Mouse (Mus musculus) heart, embryonic 13.5 days (tissue): Measurements from ENCODE around the gene Fbxl12. TPM values are rescaled to one million over a fixed set of nuclear protein-coding genes. Genes with fewer than 3 reads are reported as not detected.

Experiments used
- ATAC-seq: fragments of 200-750 bp; cut with Nextera tagmentation; 2 replicates; pipeline ENCODE4 v1.8.0; 2017; ENCODE audit warnings: moderate TSS enrichment; ENCODE audit not compliant: insufficient number of reproducible peaks, low FRiP score, low TSS enrichment; ENCODE audit errors: extremely low read depth
- H3K27ac ChIP-seq: fragments of 300-500 bp; sonication (generic); replicated peaks from 2 replicates; pipeline ENCODE4 v1.5.1; 2015; ENCODE audit warnings: moderate library complexity, mild to moderate bottlenecking, inconsistent platforms
- H3K27me3 ChIP-seq: fragments of 300-500 bp; sonication (generic); replicated peaks from 2 replicates; pipeline ENCODE4 v1.6.1; 2015; ENCODE audit warnings: mild to moderate bottlenecking, inconsistent platforms
- H3K36me3 ChIP-seq: fragments of 300-500 bp; sonication (generic); 2 replicates; pipeline ENCODE4 v1.6.1; 2015; ENCODE audit warnings: mild to moderate bottlenecking, inconsistent platforms
- H3K4me1 ChIP-seq: fragments of 300-500 bp; sonication (generic); 2 replicates; pipeline ENCODE4 v1.6.1; 2015; ENCODE audit warnings: inconsistent platforms
- H3K4me2 ChIP-seq: fragments of 300-500 bp; sonication (generic); 2 replicates; pipeline ENCODE4 v1.6.1; 2015; ENCODE audit warnings: inconsistent platforms, mild to moderate bottlenecking, moderate library complexity
- H3K4me3 ChIP-seq: fragments of 300-500 bp; sonication (generic); 2 replicates; pipeline ENCODE4 v1.5.1; 2015; ENCODE audit warnings: moderate library complexity, mild to moderate bottlenecking, inconsistent platforms
- H3K9ac ChIP-seq: fragments of 300-500 bp; sonication (generic); 2 replicates; pipeline ENCODE4 v1.6.1; 2015; ENCODE audit warnings: inconsistent platforms, mild to moderate bottlenecking, moderate library complexity
- H3K9me3 ChIP-seq: fragments of 300-500 bp; sonication (generic); 2 replicates; pipeline ENCODE4 v1.6.1; 2016; ENCODE audit warnings: inconsistent platforms
- WGBS: fragments of 180-500 bp; shearing (Covaris S2); methylation state at CpG from one replicate; pipeline ENCODE4 v1.1.7; 2015; ENCODE audit warnings: mixed read lengths; 5-methylcytosine and 5-hydroxymethylcytosine counted together
- polyA plus RNA-seq: library from polyadenylated mRNA; unstranded; fragments of >200 nt; fragmentation: Nextera tagmentation; extraction: Ambion mirVana; gene quantifications from 2 replicates; pipeline ENCODE4 v1.2.1, GENCODE M21; 2015

The Fbxl12 gene
- polyA plus RNA-seq, 1 experiment from 2014 or later = 14.9 TPM

DNA sequence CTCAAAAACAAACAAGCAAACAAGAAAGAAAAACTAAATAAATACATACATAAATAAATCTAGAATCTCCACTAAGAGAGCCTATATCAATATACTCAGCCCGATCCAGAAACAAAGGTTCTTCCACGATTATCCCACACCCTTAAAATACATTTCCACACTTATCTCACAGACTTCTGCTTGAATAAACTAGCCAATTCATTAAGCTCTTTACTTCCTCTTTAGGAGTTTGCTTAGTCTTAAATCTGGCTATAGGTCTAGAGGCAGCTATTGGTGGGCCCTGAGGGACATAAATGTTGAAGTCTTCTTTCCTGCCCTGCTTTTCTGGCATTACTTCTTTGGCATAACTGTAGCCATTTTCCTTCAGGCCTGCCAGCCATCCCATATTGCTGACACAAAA is 13.2 kb downstream of the Fbxl12 start:
- H3K4me3 ChIP-seq = no peak overlapping the region
- 89% methylated on average over 2 of the region's 2 CpGs for WGBS
- no peaks in the 10 kb centered on the region for H3K9me3 ChIP-seq
- H3K27ac ChIP-seq = no peak overlapping the region
- ATAC-seq = no peak
- H3K36me3 ChIP-seq = peaks cover 17% of the 10 kb centered on the region
- H3K9ac ChIP-seq = no peak overlapping the region
- no peaks in the 10 kb centered on the region for H3K27me3 ChIP-seq
- H3K4me1 ChIP-seq = no peaks in the 10 kb centered on the region
- no peak overlapping the region for H3K4me2 ChIP-seq

DNA sequence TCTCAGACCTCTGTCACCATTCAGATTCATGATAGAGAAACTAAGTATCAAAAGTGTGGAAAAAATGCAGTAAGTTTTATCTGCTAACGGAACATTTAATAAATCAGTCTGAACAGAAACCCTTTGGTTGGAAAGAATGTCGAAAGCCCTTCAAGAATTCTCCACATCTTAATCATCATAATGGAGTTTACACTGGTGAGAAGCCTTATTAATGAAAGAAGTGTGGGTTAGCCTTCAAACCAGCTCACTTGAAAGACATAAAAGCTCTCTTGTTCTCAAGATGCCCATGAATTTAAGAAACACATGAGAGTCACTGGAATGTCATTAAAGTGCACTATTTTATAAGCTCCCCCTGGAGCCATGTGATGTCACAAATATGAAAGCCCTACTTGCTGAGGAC is 27.9 kb downstream of the Fbxl12 start:
- Histone ChIP-seq H3K4me3 (no peak overlapping the region), H3K4me1 (no peaks in the 10 kb centered on the region), H3K9ac (no peak overlapping the region), H3K4me2 (no peak overlapping the region), H3K36me3 (peaks cover 19% of the 10 kb centered on the region), H3K27me3 (no peaks in the 10 kb centered on the region), H3K27ac (no peak overlapping the region), H3K9me3 (no peaks in the 10 kb centered on the region)
- WGBS = 82% methylated on average over 2 of the region's 2 CpGs
- no peak for ATAC-seq

DNA sequence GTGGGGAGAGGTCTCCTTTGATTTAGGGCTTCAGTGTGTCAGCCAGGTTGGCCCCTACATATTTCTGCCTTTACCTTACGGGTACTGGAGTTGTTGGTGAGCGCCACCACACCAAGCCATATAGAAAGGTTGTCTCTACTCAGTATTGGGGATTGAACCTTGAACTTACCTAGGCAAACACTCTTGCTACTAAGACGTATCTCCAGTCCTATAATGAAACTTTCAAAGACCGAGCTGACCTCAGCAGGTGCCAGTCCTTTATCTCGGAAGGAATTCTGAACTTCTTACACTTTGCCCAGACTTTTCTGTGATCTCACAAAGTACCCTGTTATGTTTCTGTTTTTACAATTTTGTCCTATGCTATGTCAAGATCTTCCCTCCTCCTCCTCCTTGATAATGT is 32.6 kb downstream of the Fbxl12 start:
- Histone ChIP-seq H3K4me1 (peaks cover 2% of the 10 kb centered on the region; the same call in 1 of the 2 replicates), H3K9me3 (0 out of 2 replicates have a peak, but pooled peaks cover 4% of the 10 kb centered on the region), H3K27me3 (no peaks in the 10 kb centered on the region), H3K9ac (no peak overlapping the region), H3K36me3 (peaks cover 18% of the 10 kb centered on the region), H3K27ac (no peak overlapping the region), H3K4me2 (no peak overlapping the region), H3K4me3 (no peak overlapping the region)
- WGBS = 73% methylated on average over 5 of the region's 5 CpGs
- no peak for ATAC-seq

DNA sequence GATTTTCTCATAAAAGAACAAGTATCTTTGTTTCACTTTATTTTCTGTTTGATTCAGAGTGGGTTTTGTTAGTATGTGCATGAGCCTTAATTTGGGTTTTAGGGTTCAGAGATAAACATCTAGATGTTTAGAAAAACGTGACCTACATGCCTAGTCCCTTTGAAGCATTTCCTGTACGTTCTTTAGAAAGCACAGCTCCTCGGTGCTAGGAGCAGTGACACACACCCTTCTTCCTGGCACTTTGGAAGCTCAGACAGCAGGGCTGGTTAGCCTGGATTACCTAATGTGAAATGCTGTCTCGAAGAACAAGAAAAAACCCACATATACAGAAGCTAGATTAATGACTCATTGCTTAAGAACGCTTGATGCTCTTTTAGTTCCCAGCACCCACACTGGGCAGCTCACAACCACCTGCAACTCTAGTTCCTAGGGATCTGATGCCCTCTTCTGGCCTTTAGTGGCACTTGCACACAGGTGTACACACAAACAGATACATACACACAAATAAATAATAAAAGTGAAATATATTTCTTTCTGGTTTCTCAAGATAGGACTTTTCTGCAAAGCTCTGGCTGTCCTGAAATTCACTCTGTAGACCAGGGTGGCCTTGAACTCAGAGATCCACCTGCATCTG is 34.6 kb downstream of the Fbxl12 start:
- WGBS = 84% methylated on average over 5 of the region's 5 CpGs
- Histone ChIP-seq H3K27me3 (no peaks in the 10 kb centered on the region), H3K9me3 (0 out of 2 replicates have a peak, but pooled peaks cover 4% of the 10 kb centered on the region), H3K4me1 (peaks cover 6% of the 10 kb centered on the region), H3K4me2 (no peak overlapping the region), H3K36me3 (peaks cover 12% of the 10 kb centered on the region), H3K4me3 (no peak overlapping the region), H3K9ac (no peak overlapping the region), H3K27ac (no peak overlapping the region)
- ATAC-seq = no peak

DNA sequence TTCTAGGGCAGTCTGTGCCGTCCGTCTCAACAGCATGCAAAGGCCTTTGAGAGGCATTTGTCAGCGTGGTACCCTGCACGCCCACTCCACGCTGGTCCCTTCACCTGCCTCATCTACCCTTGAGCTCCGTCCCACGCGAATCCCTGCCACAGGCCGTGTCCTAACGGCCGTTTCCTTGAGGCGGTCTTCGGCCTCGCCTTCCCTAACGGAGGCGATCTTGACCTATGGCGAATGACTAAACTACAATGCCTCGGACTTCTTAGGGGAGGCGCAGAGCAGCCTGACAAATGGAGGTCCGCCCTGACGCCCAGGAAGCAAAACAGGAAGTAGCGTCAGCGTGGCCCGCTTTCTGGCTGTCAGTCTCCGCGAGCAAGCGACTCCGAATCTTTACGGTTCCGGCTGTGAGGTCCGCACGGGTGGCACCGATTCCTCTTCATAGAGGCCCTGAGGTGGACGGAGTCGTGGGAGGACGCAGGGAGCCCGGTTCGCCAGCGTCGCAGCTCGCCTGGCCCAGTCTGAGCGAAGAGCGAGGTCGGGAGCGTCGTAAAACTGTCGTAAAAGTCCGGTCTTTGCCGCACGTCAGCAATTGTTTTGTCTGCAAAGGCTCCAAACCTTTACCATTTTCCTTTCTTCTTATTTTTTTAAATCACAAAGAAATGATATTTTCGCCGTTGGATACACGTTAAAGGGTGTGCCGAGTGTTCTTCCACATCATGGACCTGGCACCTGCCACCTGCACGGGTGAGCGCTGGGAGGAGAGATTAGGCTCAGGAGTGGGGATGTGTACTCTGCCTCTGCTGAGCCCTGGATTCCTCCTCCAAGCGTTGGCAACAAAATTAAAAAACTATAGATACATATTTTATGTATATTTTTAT is 37.2 kb downstream of the Fbxl12 start:
- Histone ChIP-seq H3K9me3 (0 out of 2 replicates have a peak, but pooled peaks cover 4% of the 10 kb centered on the region), H3K4me1 (peaks cover 6% of the 10 kb centered on the region)
- WGBS = 1% methylated on average over 57 of the region's 57 CpGs

DNA sequence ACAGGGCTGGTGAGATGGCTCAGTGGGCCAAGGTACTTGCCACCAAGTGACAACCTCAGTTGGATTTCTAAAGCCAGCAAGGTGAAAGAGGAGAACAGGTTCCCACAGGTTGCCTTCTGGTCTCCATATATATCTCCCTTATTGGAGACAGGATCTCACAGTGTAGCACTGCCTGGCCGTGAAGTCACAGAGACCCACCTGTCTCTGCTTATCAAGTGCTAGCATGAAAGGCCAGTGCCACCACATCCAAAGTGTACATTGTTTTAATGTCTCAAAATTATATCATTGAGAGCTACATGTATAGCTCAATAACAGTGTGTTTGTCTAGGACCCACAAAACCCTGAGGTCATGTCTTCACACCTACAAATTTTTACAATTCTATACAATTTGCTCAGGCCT is 38.3 kb downstream of the Fbxl12 start:
- no peak for ATAC-seq

More for the DNA sequence above, 37.2 kb downstream of the Fbxl12 start:
- ATAC-seq = peak; percentile 67
- Histone ChIP-seq H3K4me3 (peak overlapping the region; percentile 83), H3K27me3 (no peaks in the 10 kb centered on the region), H3K9ac (peak overlapping the region; percentile 92), H3K4me2 (peak overlapping the region; percentile 90), H3K27ac (peak overlapping the region; percentile 97), H3K36me3 (peaks cover 12% of the 10 kb centered on the region)

DNA sequence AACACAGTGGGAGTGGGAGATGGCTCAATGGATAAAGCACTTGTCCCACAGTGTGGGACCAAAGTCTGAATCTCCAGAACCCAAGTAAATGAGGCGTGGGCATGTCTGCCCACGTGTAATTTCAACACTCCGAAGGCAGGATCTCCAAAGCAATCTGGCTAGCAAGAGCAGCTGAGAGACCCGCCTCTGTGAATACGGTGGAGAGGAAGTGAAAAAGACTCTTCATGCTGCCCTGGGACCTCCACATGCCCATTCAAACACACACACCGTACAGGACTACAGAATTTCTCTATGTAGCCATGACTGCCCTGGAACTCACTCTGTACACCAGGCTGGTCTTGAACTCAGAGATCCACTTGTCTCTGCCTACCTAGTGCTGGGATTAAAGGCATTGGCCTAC is 43.3 kb downstream of the Fbxl12 start:
- 68% methylated on average over 6 of the region's 6 CpGs for WGBS
- H3K4me2 ChIP-seq = no peak overlapping the region

More for the DNA sequence above, 38.3 kb downstream of the Fbxl12 start:
- Histone ChIP-seq H3K9me3 (0 out of 2 replicates have a peak, but pooled peaks cover 4% of the 10 kb centered on the region), H3K4me1 (peaks cover 6% of the 10 kb centered on the region), H3K36me3 (peaks cover 15% of the 10 kb centered on the region), H3K27me3 (no peaks in the 10 kb centered on the region), H3K9ac (peak overlapping the region; percentile 92), H3K4me3 (no peak overlapping the region), H3K4me2 (peak overlapping the region; percentile 90), H3K27ac (no peak overlapping the region)
- WGBS = 79% methylated on average over 1 of the region's 1 CpGs

DNA sequence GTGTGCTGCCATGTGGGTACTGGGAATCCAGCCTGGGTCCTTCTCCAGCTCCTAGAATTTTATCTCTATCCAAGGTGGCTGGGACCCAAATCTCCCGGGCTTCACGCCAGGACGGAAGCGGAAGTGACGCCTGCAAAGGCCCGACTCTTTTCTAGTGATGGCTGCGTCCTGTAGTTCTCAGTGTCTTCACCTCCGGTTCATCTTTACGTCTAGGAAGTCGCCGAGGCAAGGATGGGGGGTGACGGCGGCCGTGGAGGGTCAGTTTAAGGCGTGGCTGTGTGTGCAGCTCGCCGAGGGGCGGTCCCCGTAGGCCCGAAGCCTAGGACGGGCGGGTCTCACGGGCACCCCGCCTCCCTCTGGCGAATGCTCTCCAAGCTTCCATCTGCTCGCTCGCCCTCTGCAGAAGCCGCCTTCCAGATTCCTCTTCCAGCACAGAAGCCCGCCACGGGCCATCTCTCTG is 63.4 kb downstream of the Fbxl12 start, which contains the start of gene Zfp846:
TSS of gene Zfp846 (plus strand) at position 117 of the 460 bp plus-strand sequence.
- H3K4me3 ChIP-seq = peak within 1 kb of the TSS; percentile 71
- H3K27ac ChIP-seq = peak within 1 kb of the TSS; percentile 85
- H3K4me2 ChIP-seq = peak within 1 kb of the TSS; percentile 71
- WGBS = under 1% methylated on average over 30 of the region's 30 CpGs
- peaks cover 25% of the 10 kb centered on the region for H3K27me3 ChIP-seq
- H3K4me1 ChIP-seq = peaks cover 10% of the 10 kb centered on the region; the same call in 1 of the 2 replicates
- peaks cover 17% of the 10 kb centered on the region for H3K9me3 ChIP-seq
- H3K36me3 ChIP-seq = peaks cover 33% of the 10 kb centered on the region
- ATAC-seq = peak; percentile 88
- peak within 1 kb of the TSS; percentile 86 for H3K9ac ChIP-seq

More for the DNA sequence above, 43.3 kb downstream of the Fbxl12 start:
- H3K36me3 ChIP-seq = peaks cover 18% of the 10 kb centered on the region
- H3K27me3 ChIP-seq = no peaks in the 10 kb centered on the region
- H3K9ac ChIP-seq = no peak overlapping the region
- ATAC-seq = no peak
- H3K4me3 ChIP-seq = no peak overlapping the region
- no peak overlapping the region for H3K27ac ChIP-seq
- no peaks in the 10 kb centered on the region for H3K9me3 ChIP-seq
- H3K4me1 ChIP-seq = no peaks in the 10 kb centered on the region

DNA sequence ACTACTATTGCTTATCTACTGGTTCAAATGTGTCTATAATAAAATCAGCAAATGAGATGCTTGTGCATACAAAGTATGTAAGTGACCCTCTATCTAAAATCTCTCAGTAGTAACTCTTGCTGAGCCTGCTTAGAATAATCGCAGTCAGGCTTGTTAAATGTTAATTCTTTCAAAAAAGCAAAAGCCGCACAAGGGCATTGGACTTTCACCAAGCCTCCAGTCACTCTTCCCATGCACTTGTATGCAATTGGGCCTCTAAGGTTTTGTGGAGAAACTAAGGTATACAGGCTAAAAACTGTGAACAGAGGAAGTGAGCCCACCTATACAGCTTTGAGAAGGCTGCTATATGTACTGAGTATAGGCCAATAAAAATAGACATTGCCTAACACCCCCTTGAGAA is 68.0 kb downstream of the Fbxl12 start:
- H3K4me2 ChIP-seq = no peak overlapping the region
- H3K27ac ChIP-seq = no peak overlapping the region
- H3K36me3 ChIP-seq = no peaks in the 10 kb centered on the region
- no peaks in the 10 kb centered on the region; the same call in 1 of the 2 replicates for H3K4me1 ChIP-seq
- no peak overlapping the region for H3K9ac ChIP-seq
- no peak for ATAC-seq
- peaks cover 5% of the 10 kb centered on the region; the same call in 1 of the 2 replicates for H3K9me3 ChIP-seq
- WGBS = 78% methylated on average over 2 of the region's 2 CpGs
- H3K27me3 ChIP-seq = peaks cover 51% of the 10 kb centered on the region
- H3K4me3 ChIP-seq = no peak overlapping the region

DNA sequence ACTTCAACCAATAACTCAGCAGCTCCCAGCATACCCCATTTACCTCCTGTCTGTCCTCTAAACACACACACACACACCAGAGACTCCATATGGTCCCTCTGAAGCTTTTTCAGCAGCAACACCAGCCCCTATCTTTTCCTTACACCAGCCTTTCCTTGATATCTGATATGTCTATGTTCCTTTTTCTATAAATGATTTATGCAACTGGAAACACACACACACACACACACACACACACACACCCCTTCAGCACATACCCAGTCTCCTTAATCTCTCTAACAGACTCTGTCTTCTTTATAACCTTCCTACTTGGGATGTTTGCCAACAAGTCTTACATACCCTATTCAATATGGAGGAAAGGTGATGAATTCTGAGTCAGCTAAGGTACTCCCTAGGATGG is 73.5 kb downstream of the Fbxl12 start:
- H3K4me2 ChIP-seq = no peak overlapping the region
- H3K36me3 ChIP-seq = no peaks in the 10 kb centered on the region
- no peaks in the 10 kb centered on the region for H3K4me1 ChIP-seq
- no peak overlapping the region for H3K4me3 ChIP-seq
- H3K27ac ChIP-seq = no peak overlapping the region
- 0 out of 2 replicates have a peak, but pooled peaks cover 5% of the 10 kb centered on the region for H3K9me3 ChIP-seq
- no peak overlapping the region for H3K9ac ChIP-seq
- H3K27me3 ChIP-seq = peaks cover 25% of the 10 kb centered on the region; the same call in 1 of the 2 replicates
- no peak for ATAC-seq
